Mouse (Mus musculus): ENCODE measurements at regions not wholly inside any gene's neighbourhood (a gene's known extent, or its start where the extent isn't known, plus 50 kb on each side); places are given as distances from the start of the nearest gene placed in this dataset.
A peak's percentile ranks its signal among the peaks of the same experiment; 100 is the strongest.

GRCm38 (mm10) chr11:43971886-43972285 is 70.9 kb upstream of the Adra1b start:
- DNase-seq (ENCODE audit: low spot score) = no peak
- Histone ChIP-seq H3K9me3 (ENCODE audit: low read length) (no peaks in the 10 kb centered on the region), H3K9ac (replicated peaks; ENCODE audit: low read length, poor library complexity, severe bottlenecking) (no peak overlapping the region), H3K27me3 (ENCODE audit: insufficient read depth, low read length) (no peaks in the 10 kb centered on the region), H3K4me1 (ENCODE audit: insufficient read depth, low read length) (no peaks in the 10 kb centered on the region), H3K4me2 (ENCODE audit: low read depth, low read length, poor library complexity, severe bottlenecking) (no peak overlapping the region), H3K4me3 (ENCODE audit: low read depth, low read length) (no peak overlapping the region), H3K36me3 (ENCODE audit: insufficient read depth, low read length) (no peaks in the 10 kb centered on the region), H3K27ac (ENCODE audit: low read depth, low read length) (no peak overlapping the region)
- no peak for TF ChIP-seq CTCF (IDR thresholded peaks at IDR 0.05)
- WGBS = 84% methylated on average over 3 of the region's 3 CpGs
- no peak for ATAC-seq (ENCODE audit: low FRiP score)

- Histone ChIP-seq H3K9me3 (ENCODE audit: low read length) (no peaks in the 10 kb centered on the region), H3K4me2 (ENCODE audit: low read depth, low read length, poor library complexity, severe bottlenecking) (no peak overlapping the region), H3K27me3 (ENCODE audit: insufficient read depth, low read length) (no peaks in the 10 kb centered on the region), H3K4me3 (ENCODE audit: low read depth, low read length) (no peak overlapping the region), H3K27ac (ENCODE audit: low read depth, low read length) (no peak overlapping the region), H3K9ac (replicated peaks; ENCODE audit: low read length, poor library complexity, severe bottlenecking) (no peak overlapping the region), H3K4me1 (ENCODE audit: insufficient read depth, low read length) (no peaks in the 10 kb centered on the region), H3K36me3 (ENCODE audit: insufficient read depth, low read length) (no peaks in the 10 kb centered on the region)
- no peak for TF ChIP-seq CTCF (IDR thresholded peaks at IDR 0.05)
- ATAC-seq (ENCODE audit: low FRiP score) = no peak
- no peak for DNase-seq (ENCODE audit: low spot score)
- WGBS = 64% methylated on average over 4 of the region's 4 CpGs
Observed at GRCm38 (mm10) chr11:43976024-43976423, 75.0 kb upstream of the Adra1b start.

GRCm38 (mm10) chr11:43979406-43979805 is 78.4 kb upstream of the Adra1b start:
- Histone ChIP-seq H3K27me3 (ENCODE audit: insufficient read depth, low read length) (no peaks in the 10 kb centered on the region), H3K4me2 (ENCODE audit: low read depth, low read length, poor library complexity, severe bottlenecking) (no peak overlapping the region), H3K36me3 (ENCODE audit: insufficient read depth, low read length) (no peaks in the 10 kb centered on the region), H3K27ac (ENCODE audit: low read depth, low read length) (no peak overlapping the region), H3K9me3 (ENCODE audit: low read length) (no peaks in the 10 kb centered on the region), H3K4me3 (ENCODE audit: low read depth, low read length) (no peak overlapping the region), H3K4me1 (ENCODE audit: insufficient read depth, low read length) (no peaks in the 10 kb centered on the region), H3K9ac (replicated peaks; ENCODE audit: low read length, poor library complexity, severe bottlenecking) (no peak overlapping the region)
- no peak for TF ChIP-seq CTCF (IDR thresholded peaks at IDR 0.05)
- DNase-seq (ENCODE audit: low spot score) (no peak), ATAC-seq (ENCODE audit: low FRiP score) (no peak)
- 38% methylated on average over 7 of the region's 7 CpGs for WGBS

- Histone ChIP-seq H3K4me3 (ENCODE audit: low read depth, low read length) (no peak overlapping the region), H3K4me2 (ENCODE audit: low read depth, low read length, poor library complexity, severe bottlenecking) (no peak overlapping the region), H3K27ac (ENCODE audit: low read depth, low read length) (no peak overlapping the region), H3K27me3 (ENCODE audit: insufficient read depth, low read length) (no peaks in the 10 kb centered on the region), H3K4me1 (ENCODE audit: insufficient read depth, low read length) (no peaks in the 10 kb centered on the region), H3K9me3 (ENCODE audit: low read length) (no peaks in the 10 kb centered on the region), H3K9ac (replicated peaks; ENCODE audit: low read length, poor library complexity, severe bottlenecking) (no peak overlapping the region), H3K36me3 (ENCODE audit: insufficient read depth, low read length) (no peaks in the 10 kb centered on the region)
- WGBS = 76% methylated on average over 4 of the region's 4 CpGs
- DNase-seq (ENCODE audit: low spot score) (no peak), ATAC-seq (ENCODE audit: low FRiP score) (no peak)
- no peak for TF ChIP-seq CTCF (IDR thresholded peaks at IDR 0.05)
Observed at GRCm38 (mm10) chr11:43980444-43980843, 79.4 kb upstream of the Adra1b start.

GRCm38 (mm10) chr11:43989911-43990430 is 89.0 kb upstream of the Adra1b start:
- H3K27me3 ChIP-seq (ENCODE audit: insufficient read depth, low read length) = no peaks in the 10 kb centered on the region
- no peaks in the 10 kb centered on the region for H3K4me1 ChIP-seq (ENCODE audit: insufficient read depth, low read length)
- H3K9ac ChIP-seq (replicated peaks; ENCODE audit: low read length, poor library complexity, severe bottlenecking) = no peak overlapping the region
- H3K27ac ChIP-seq (ENCODE audit: low read depth, low read length) = no peak overlapping the region
- no peaks in the 10 kb centered on the region for H3K36me3 ChIP-seq (ENCODE audit: insufficient read depth, low read length)
- ATAC-seq (ENCODE audit: low FRiP score) = no peak
- no peak overlapping the region for H3K4me3 ChIP-seq (ENCODE audit: low read depth, low read length)
- DNase-seq (ENCODE audit: low spot score) = peak; percentile 27
- H3K4me2 ChIP-seq (ENCODE audit: low read depth, low read length, poor library complexity, severe bottlenecking) = no peak overlapping the region
- H3K9me3 ChIP-seq (ENCODE audit: low read length) = no peaks in the 10 kb centered on the region
- TF ChIP-seq CTCF (IDR thresholded peaks at IDR 0.05) = no peak
- 80% methylated on average over 1 of the region's 1 CpGs for whole genome bisulfite sequencing

- no peaks in the 10 kb centered on the region for H3K36me3 ChIP-seq (ENCODE audit: insufficient read depth, low read length)
- no peak for ATAC-seq (ENCODE audit: low FRiP score)
- no peak for TF ChIP-seq CTCF (IDR thresholded peaks at IDR 0.05)
- H3K4me2 ChIP-seq (ENCODE audit: low read depth, low read length, poor library complexity, severe bottlenecking) = no peak overlapping the region
- H3K4me3 ChIP-seq (ENCODE audit: low read depth, low read length) = no peak overlapping the region
- no peaks in the 10 kb centered on the region for H3K9me3 ChIP-seq (ENCODE audit: low read length)
- H3K4me1 ChIP-seq (ENCODE audit: insufficient read depth, low read length) = no peaks in the 10 kb centered on the region
- H3K27me3 ChIP-seq (ENCODE audit: insufficient read depth, low read length) = no peaks in the 10 kb centered on the region
- WGBS = 86% methylated on average over 6 of the region's 6 CpGs
- H3K9ac ChIP-seq (replicated peaks; ENCODE audit: low read length, poor library complexity, severe bottlenecking) = no peak overlapping the region
- H3K27ac ChIP-seq (ENCODE audit: low read depth, low read length) = no peak overlapping the region
- DNase-seq (ENCODE audit: low spot score) = no peak
Observed at GRCm38 (mm10) chr11:43992011-43992471, 91.0 kb upstream of the Adra1b start.
